Mouse (Mus musculus) stomach, postnatal 0 days (tissue): ENCODE measurements around the gene Gm45717. TPM values are rescaled to one million over a fixed set of nuclear protein-coding genes. Genes with fewer than 3 reads are reported as not detected.
A peak's percentile ranks its signal among the peaks of the same experiment; 100 is the strongest.

Source experiments
- ATAC-seq: fragments of 200-750 bp; cut with Nextera tagmentation; 2 replicates; pipeline ENCODE4 v1.8.0; 2017; ENCODE audit not compliant: low FRiP score, low TSS enrichment
- DNase-seq: peaks from one replicate; pipeline ENCODE4 v3.0.0-alpha.2; 2016; ENCODE audit warnings: low spot score
- H3K27ac ChIP-seq: fragments of 300-500 bp; sonication (generic); replicated peaks from 2 replicates; pipeline ENCODE4 v1.5.1; 2014; ENCODE audit warnings: mild to moderate bottlenecking, control low read depth
- H3K27me3 ChIP-seq: fragments of 300-500 bp; sonication (generic); 2 replicates; pipeline ENCODE4 v1.6.1; 2014; ENCODE audit warnings: low read length; ENCODE audit not compliant: control insufficient read depth, insufficient read depth
- H3K36me3 ChIP-seq: fragments of 300-500 bp; sonication (generic); 2 replicates; pipeline ENCODE4 v1.6.1; 2014; ENCODE audit warnings: low read length, mixed read lengths; ENCODE audit not compliant: control insufficient read depth, insufficient read depth
- H3K4me1 ChIP-seq: fragments of 300-500 bp; sonication (generic); replicated peaks from 2 replicates; pipeline ENCODE4 v1.6.1; 2014; ENCODE audit warnings: antibody characterized with exemption; ENCODE audit not compliant: control insufficient read depth, insufficient read depth
- H3K4me2 ChIP-seq: fragments of 300-500 bp; sonication (generic); replicated peaks from 2 replicates; pipeline ENCODE4 v1.6.1; 2014; ENCODE audit warnings: low read depth, mild to moderate bottlenecking, control low read depth, moderate library complexity
- H3K4me3 ChIP-seq: fragments of 300-500 bp; sonication (generic); 2 replicates; pipeline ENCODE4 v1.5.1; 2014; ENCODE audit warnings: low read depth, low read length, control low read depth
- H3K9ac ChIP-seq: fragments of 300-500 bp; sonication (generic); 2 replicates; pipeline ENCODE4 v1.6.1; 2014; ENCODE audit warnings: mild to moderate bottlenecking, low read length, control low read depth, mixed read lengths
- H3K9me3 ChIP-seq: fragments of 300-500 bp; sonication (generic); 2 replicates; pipeline ENCODE4 v1.6.1; 2016; ENCODE audit warnings: low read length; ENCODE audit not compliant: control insufficient read depth
- CTCF ChIP-seq: IDR thresholded peaks from 2 replicates; pipeline ENCODE4 v1.5.1; 2016; ENCODE audit warnings: antibody characterized with exemption, low read depth, mild to moderate bottlenecking, moderate library complexity
- EP300 ChIP-seq: optimal IDR thresholded peaks from 2 replicates; pipeline ENCODE3; 2016; ENCODE audit warnings: antibody characterized with exemption
- WGBS: fragments of 180-500 bp; shearing (Covaris S2); extraction: QIAGEN DNeasy Blood & Tissue Kit; methylation state at CpG from one replicate; pipeline ENCODE4 v1.1.7; 2014; 5-methylcytosine and 5-hydroxymethylcytosine counted together
- polyA plus RNA-seq: library from polyadenylated mRNA; unstranded; fragments of >200 nt; fragmentation: Nextera tagmentation; extraction: Ambion mirVana; gene quantifications from 2 replicates; pipeline ENCODE4 v1.2.1, GENCODE M21; 2015

Gm45717 gene
- polyA plus RNA-seq, 1 experiment from 2014 or later, result 0.32 TPM

- Histone ChIP-seq H3K27me3 (no peaks in the 10 kb centered on the region), H3K4me3 (no peak overlapping the region), H3K9me3 (no peaks in the 10 kb centered on the region), H3K27ac (no peak overlapping the region), H3K4me2 (no peak overlapping the region), H3K9ac (no peak overlapping the region), H3K4me1 (peaks cover 8% of the 10 kb centered on the region), H3K36me3 (peaks cover 30% of the 10 kb centered on the region)
- ATAC-seq, result no peak
- no peak for DNase-seq
- TF ChIP-seq CTCF (no peak), EP300 (no peak)
- 76% methylated on average over 8 of the region's 8 CpGs for WGBS
These were observed 7.6 kb downstream of the Gm45717 start for GRCm38 (mm10) chr7:140948161-140948560.

GRCm38 (mm10) chr7:140946980-140947379, 8.8 kb downstream of the Gm45717 start:
- H3K4me1 ChIP-seq, result peaks cover 9% of the 10 kb centered on the region
- WGBS, result 51% methylated on average over 7 of the region's 7 CpGs
- ATAC-seq (peak; percentile 70), DNase-seq (peak; percentile 52)
- H3K9me3 ChIP-seq, result no peaks in the 10 kb centered on the region
- H3K4me2 ChIP-seq, result no peak overlapping the region
- TF ChIP-seq CTCF, result no peak
- TF ChIP-seq EP300, result no peak
- no peaks in the 10 kb centered on the region for H3K27me3 ChIP-seq
- H3K9ac ChIP-seq, result no peak overlapping the region
- H3K27ac ChIP-seq, result peak overlapping the region; percentile 53; the same call in 1 of the 2 replicates
- H3K36me3 ChIP-seq, result peaks cover 30% of the 10 kb centered on the region
- no peak overlapping the region for H3K4me3 ChIP-seq

GRCm38 (mm10) chr7:140946311-140946710, 9.4 kb downstream of the Gm45717 start:
- ATAC-seq (no peak), DNase-seq (no peak)
- no peaks in the 10 kb centered on the region for H3K9me3 ChIP-seq
- no peak overlapping the region for H3K4me3 ChIP-seq
- H3K36me3 ChIP-seq, result peaks cover 30% of the 10 kb centered on the region
- H3K9ac ChIP-seq, result no peak overlapping the region
- TF ChIP-seq EP300, result no peak
- no peak for TF ChIP-seq CTCF
- no peak overlapping the region for H3K27ac ChIP-seq
- WGBS, result 90% methylated on average over 10 of the region's 10 CpGs
- H3K4me1 ChIP-seq, result peaks cover 6% of the 10 kb centered on the region
- H3K27me3 ChIP-seq, result no peaks in the 10 kb centered on the region
- H3K4me2 ChIP-seq, result no peak overlapping the region

GRCm38 (mm10) chr7:140945247-140945646, 10.5 kb downstream of the Gm45717 start:
- 94% methylated on average over 5 of the region's 5 CpGs for WGBS
- Histone ChIP-seq H3K27me3 (no peaks in the 10 kb centered on the region), H3K4me3 (no peak overlapping the region), H3K9me3 (no peaks in the 10 kb centered on the region), H3K9ac (no peak overlapping the region), H3K36me3 (peaks cover 28% of the 10 kb centered on the region), H3K4me1 (peaks cover 5% of the 10 kb centered on the region), H3K27ac (no peak overlapping the region), H3K4me2 (no peak overlapping the region)
- TF ChIP-seq EP300, result no peak
- TF ChIP-seq CTCF, result no peak
- no peak for DNase-seq
- no peak for ATAC-seq

GRCm38 (mm10) chr7:140944236-140944635, 11.5 kb downstream of the Gm45717 start:
- DNase-seq, result no peak
- TF ChIP-seq CTCF, result no peak
- no peak for TF ChIP-seq EP300
- WGBS, result 83% methylated on average over 7 of the region's 7 CpGs
- peaks cover 21% of the 10 kb centered on the region for H3K36me3 ChIP-seq
- no peak for ATAC-seq
- no peak overlapping the region for H3K4me2 ChIP-seq
- H3K9me3 ChIP-seq, result no peaks in the 10 kb centered on the region
- no peak overlapping the region for H3K27ac ChIP-seq
- no peak overlapping the region for H3K9ac ChIP-seq
- H3K4me3 ChIP-seq, result no peak overlapping the region
- H3K27me3 ChIP-seq, result no peaks in the 10 kb centered on the region
- H3K4me1 ChIP-seq, result peaks cover 5% of the 10 kb centered on the region

GRCm38 (mm10) chr7:140943356-140943755, 12.4 kb downstream of the Gm45717 start:
- Histone ChIP-seq H3K9me3 (no peaks in the 10 kb centered on the region), H3K4me2 (peak overlapping the region; percentile 74; the same call in 1 of the 2 replicates), H3K27ac (peak overlapping the region; percentile 96), H3K9ac (0 out of 2 replicates have a peak overlapping the region, but pooled peaks have one; percentile 23), H3K36me3 (peaks cover 18% of the 10 kb centered on the region; the same call in 1 of the 2 replicates), H3K4me3 (no peak overlapping the region), H3K27me3 (no peaks in the 10 kb centered on the region), H3K4me1 (peaks cover 5% of the 10 kb centered on the region)
- no peak for ATAC-seq
- peak; percentile 48 for DNase-seq
- WGBS, result 62% methylated on average over 4 of the region's 4 CpGs
- TF ChIP-seq EP300 (no peak), CTCF (no peak)
